Mouse (Mus musculus) cerebellum, postnatal 10 days (tissue): Measurements from ENCODE around the gene Prpf8.
"Not testable (repeated sequence)": the region's sequence is repeated elsewhere in the genome, so short reads cannot be mapped to it uniquely, and the experiment has no call there.

ENCODE experiments used
- DNase-seq, 2 experiments: peaks; one replicate each; pipeline ENCODE4 v3.0.0; 2021; ENCODE audit warnings: mixed read lengths in 2 of 2

Gene Prpf8

DNA sequence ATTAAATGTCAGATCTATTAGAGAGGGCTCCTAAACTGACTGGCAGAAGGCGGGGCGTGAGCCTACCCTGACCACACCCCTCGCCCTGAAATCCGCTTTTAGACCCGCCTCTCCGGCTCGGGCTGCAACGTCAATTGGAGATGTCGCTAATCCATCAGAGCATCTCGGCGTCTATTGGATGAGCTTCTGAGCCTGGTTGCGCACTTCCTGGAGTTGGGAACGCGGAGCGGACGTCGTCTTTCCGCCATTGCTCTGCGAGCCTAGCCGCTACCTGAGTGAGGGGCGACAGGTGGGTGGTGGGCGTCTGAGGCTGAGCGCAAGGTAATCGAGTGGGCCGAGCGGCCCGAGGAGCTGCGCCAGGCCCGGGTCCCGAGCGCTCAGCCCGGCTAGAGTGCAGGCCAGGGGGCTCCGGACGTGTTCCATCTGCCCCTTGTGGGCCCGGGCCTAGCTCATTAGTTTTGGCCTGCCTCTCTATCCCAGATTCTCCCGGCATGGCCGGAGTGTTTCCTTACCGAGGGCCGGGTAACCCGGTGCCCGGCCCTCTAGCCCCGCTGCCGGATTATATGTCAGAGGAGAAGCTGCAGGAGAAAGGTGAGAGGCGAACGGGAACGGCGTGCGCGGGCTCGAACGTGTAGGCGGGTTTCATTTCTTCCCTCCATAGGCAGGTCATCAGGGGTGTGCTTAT lies at the start of gene Prpf8:
Gene Prpf8 (plus strand): TSS at position 216 of the 685 bp plus-strand sequence.
- DNase-seq = peak; percentile 97 to 98

DNA sequence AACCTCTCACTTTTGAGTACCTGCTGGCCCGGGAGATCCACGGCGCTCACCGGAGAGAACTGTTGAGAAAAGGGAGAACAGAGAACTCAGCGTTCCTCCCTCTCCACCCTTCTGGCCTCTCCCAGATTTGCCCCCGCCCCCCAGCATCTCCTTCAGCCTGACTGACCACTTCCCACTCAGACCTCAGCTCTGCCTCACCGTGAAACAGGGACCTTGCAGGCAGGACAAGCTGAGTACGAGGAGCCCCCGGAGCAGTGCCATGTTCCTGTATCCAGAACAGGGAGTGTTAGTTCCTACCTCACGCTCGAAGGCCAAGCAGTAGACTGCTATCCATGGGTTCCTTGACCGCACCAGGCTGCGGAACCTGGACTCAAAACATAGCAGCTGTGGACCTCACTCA lies 48.4 kb upstream of the Prpf8 start:
- DNase-seq = no peak

DNA sequence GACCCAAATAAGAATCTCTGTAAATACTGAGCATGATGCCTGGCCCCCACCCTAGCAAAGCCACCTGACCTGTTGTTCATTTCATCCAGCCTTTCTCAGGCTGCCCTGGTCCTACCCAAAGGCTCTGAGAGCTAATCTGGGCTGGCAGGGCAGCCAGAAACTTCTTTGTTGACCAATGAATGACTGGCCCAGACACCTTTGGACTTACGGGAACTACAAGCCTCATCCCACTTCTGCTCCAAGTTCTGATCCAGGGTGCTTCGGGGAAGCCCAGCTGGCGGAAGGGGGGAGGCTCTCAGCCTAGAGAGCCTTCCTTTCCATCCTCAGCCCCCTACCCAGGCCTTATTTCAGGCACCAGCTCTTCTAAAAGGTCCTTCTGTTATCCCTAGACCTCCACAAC lies 47.8 kb upstream of the Prpf8 start:
- DNase-seq = no peak

DNA sequence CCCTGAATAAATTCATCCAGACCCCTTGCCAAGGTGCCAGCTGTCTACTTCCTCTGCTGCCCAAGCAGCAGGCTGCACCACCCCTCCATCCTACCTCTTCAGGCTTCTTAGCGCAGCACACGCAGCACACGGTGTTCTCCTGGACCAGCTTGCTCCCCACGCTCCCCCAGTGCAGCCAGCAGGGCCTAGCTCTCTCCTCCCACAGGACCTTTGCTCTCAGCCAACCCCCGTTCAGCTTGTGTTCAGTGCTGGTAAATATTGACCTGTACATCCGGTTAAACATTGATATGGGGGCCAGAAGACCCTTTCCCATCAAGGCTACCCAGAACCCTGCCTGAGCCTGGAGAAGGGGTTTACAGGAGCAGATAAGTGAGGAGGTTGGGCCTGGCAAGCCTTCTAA lies 47.3 kb upstream of the Prpf8 start, which contains the start of gene Serpinf2:
Gene Serpinf2 (minus strand): TSS at position 229 of the 400 bp plus-strand sequence.
- DNase-seq = peak in 1 of 2 experiments; percentile 54

DNA sequence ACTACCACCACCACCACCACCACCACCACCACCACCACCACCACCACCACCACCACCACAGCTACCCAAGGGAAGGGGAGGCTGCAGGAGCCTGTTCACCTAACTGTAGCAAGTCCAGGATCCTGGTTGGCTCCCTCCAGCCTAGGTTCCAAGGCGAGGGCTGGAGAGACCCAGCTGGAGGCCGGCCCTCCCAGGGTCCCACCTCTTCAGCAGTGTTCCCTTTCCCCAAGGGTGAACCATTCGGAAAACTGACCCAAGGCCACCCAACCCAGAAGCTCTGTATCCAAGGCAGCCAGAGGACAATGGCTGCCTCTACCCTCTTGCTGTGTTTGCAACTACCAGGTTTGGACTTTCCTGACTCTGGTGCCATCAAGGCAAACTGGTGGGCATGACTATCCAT lies 46.7 kb upstream of the Prpf8 start:
- DNase-seq = no peak

DNA sequence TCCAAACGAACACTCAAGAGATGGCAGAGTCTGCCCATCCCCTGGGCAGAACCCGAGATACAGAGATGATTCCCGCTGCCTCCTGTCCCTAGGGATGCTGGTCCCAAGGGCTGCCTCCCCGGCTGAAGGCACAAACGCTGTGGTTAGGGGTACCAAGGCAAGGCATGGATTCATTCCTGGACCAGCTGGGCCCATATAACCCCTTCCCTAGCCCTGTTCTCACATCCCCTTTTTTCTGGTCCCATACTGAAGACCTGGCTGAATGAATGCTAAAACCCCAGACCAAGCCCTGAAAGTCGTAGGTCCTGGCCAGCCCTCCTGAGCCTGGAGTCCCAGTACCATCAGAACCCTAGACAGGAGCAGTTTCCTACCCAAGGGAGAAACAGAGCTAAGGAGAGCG lies 45.6 kb upstream of the Prpf8 start:
- DNase-seq = no peak

DNA sequence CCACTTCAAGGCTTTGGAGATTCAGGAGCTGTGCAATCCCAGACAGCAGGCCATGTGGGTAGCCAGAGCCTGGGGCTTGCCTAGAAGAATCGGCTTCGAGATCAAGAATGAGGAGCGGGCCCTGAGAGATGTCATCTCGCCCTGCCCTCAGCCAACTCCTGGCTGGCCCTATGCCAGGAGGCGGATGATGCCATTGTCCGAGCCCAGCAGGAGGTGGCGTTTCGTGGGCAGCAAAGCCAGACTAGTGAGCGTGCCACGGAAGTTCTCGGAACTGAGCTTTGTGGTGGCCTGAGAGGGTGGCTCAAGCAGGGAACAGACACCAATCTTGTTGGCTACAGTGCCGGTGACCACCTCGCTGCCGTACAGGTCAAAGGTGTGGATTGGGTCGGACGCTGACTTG lies 45.0 kb upstream of the Prpf8 start:
- DNase-seq = peak; percentile 58 to 61

DNA sequence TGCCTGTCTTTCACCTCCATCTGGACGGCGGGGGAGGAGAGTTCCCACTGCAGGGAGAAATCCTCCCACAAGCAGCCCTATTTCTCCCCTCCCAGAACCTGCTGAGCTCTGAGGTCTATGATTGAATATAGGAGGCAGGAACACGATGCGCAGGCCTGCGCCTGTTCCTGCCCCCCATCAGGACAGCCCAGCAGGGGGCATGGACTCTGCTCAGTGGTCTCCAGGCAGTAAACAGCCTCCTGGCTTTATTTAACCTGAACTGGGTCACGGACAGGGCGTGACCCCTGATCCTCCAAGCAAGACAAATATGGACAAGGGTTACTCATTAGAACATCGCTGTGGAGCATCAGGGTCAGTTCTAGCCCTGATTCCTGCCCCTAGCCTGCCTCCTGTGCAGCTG lies 42.9 kb upstream of the Prpf8 start:
- DNase-seq = no peak

DNA sequence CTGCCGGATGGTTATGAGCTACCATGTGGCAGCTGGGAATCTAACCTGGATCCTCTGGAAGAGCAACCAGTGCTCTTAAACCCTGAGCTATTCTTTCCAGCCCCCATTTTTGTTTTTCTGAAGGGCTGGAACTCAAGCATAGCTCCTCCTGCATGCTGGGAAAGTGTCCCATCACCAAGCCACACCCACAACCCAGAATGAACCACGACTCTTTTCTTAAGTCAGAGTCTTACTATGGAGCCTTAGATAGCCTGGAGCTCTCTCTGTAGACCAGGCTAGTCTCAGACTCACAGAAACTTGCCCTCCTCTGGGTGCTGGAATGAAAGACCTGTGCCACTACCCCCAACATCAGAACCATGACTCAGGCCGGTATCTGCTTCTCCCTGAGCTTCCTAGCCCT lies 38.0 kb upstream of the Prpf8 start:
- DNase-seq = no peak

DNA sequence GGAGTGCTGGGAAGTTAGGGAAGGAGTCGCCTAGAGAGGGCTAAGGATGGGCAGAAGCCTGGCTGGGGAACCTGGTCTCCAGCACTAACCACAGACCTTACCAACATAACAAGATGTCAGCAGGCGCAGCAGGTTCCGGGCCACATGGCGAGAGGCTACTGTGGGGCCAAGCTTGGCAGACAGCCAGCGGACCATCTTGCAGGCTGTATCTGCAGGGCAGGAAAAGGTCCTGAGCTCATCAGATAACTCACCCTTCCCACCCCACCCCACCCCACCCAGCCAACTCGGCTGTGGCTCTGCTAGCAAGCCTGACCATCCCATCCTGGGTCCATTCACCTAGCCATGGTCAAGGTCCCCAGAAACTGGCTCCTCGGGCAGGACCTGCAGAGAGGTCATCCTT lies 36.9 kb upstream of the Prpf8 start:
- peak; percentile 55 to 69 for DNase-seq

DNA sequence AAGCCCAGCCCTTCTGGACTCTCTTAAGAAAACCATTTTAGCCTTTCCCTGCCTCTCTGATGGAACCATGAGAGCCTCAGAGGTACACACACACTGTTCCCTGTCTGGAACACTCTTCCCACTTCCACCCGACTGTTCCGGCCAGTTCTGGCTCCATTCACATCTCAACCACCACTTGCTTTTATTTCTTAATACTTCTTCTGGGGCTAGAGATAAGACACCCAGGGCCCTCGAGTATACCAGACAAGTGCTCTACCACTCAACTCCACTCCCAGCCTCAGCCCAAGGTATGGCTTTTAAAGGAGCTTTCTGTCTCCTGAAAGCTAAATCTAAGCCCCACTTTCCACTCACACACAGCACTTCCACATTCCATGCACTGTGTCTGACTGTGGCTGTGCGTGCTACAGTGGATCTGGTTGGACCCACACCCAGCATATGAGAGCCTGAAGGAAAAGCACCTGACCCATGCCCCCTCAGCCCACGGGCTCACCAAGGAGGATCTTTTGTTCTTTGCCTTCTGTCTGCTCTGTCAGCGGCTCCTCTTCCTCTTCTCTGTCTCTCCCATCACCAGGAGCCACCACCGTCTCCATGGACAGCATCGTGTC lies 36.2 kb upstream of the Prpf8 start:
- no peak for DNase-seq

DNA sequence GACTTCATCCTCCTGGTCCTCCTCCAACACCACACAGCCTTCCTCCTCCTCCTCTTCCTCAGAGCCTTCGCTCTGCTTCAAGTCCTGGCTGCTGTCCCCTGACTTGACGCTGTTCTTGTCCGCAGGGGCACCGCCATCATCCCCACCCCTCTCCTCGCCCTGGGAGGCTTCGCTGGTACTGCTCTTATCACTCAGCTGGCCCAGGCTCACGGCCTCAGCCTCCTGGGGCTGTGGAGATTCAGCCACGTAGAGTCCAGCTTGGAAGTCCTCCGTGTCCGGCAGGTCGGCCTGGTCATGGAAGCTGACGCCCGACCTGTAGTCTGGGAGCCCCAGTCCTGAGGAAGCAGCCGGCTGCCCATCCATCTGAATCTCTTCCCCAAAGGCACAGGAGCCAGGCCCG lies 35.7 kb upstream of the Prpf8 start:
- no peak for DNase-seq

DNA sequence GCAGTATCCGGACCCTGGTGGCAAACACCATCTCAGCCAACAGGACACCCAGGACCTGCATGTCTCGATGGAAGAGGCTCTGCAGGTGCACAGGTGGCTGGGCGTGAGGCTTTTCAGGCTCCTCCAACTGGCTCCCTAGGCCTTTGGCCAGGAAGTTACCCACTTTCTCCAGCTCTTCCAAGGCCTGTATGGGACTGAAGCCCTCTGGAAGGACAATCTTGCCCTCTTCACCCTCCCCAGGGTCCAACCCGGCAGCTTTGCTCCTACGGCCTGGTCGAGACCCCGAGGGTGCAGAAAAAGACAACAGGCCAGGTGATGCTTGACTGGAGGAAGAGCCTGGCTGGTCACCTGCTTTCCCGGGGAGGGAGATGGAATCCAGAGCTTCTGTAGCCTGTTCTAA lies 34.5 kb upstream of the Prpf8 start:
- DNase-seq = no peak

DNA sequence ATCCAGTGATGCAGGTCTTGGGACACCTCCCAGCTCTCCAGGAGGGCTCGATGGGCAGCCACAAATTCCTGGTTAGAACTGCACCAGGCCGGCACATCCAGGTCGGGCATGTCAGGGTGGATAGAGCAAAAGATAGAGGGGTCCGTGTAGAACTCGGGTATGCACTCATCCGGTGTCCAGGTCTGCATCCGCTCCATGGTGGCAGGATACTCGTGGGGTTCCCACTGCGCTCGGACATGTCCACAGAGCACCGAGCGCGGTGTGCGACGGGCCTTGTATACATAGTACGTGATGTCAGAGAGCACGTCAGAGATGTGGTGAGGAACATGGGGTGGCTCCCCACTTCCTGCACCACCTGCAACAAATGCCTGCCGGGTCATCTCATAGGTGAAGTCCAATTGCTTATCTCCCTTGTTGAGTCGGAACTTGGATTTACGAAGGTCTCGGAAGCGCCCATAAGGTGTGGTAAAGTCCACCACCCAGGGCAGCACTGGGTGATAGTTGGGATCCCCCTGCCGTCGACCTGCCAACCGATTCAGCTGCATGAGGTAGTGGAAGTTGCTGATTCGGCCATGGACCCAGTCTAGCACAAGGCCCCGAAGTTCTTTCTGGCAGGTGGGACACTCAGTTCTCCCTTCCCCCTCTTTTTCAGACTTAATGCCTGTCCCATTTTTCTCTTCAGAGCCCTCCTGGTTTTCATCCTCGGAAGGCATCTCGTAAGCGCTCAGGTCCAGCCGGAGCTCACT lies 33.6 kb upstream of the Prpf8 start:
- no peak for DNase-seq

DNA sequence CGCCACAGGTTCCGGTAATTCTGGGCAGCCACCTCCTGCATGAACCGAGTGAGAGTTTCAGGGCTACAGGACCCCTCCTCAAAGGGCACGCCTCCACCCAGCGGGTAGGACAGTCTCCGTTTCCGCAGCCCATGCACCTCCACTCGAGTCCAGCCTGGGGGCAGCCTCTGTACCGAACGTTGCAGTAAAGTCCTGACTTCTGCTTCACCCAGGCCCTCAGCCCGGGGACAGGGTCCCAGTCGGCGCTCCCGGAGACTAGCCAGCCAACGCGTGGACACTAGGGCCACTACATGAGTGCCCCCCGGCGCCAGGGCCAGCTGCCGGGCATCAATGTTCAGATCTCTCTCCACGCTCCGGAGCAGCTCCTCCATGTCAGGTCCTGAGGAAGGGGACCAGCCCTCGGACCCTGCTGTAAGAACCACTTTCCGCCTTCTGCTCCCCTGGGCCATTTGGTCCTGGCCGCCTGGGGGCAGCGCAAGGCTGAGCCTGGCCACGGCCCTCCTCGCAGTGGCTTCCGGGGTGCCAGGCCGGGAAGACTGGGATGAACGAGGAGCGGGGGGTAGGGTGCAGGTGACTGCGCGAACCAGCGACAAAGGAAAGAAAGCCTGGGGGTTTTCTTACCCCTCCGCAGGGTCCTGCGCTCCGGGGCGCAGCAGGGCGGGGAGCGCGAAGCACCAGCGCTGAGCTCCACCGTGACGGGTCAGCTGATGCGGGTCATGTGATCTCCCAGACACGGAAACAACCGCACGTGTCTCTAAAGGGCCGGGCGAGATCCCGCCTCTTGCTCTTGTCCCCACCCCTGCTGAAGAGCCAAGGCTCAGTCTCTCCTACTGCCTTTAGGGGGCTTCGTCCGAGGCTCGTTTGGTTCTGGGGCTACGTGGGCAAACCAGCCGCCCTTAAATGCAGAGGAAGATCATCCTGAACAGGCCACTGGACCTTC lies 32.4 kb upstream of the Prpf8 start, which contains the start of gene Wdr81:
Gene Wdr81 (minus strand): TSS at position 727 of the 940 bp plus-strand sequence.
- DNase-seq = peak; percentile 89 to 90

DNA sequence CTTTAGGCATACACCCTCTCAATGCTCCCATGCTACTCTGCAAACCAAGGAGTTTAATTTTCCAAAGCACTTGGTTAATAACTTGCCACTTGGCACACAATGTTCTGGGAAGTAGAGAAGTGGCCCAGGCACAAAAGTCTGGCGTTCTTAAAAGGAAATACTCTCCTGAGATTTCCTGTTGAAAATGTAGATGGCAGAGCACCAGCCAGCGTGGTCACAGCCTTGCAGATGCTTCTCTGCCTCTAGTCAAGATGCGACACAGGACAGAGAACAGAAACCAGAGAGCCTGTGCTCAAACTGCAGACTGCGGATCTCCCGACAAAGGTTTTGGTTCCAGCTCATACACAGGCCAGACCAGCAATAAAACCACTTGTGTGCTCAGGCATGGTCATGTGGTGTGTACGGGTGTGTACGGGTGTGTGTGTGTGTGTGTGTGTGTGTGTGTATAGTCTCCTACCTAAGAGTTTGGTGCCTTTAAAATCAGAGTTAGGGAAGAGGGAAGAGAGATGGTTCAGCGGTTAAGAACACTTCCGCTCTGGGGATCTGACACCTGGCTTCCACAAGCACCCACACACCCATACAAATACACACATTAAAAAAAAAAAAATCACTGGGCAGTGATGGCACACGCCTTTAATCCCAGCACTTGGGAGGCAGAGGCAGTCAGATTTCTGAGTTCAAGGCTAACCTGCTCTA lies 31.4 kb upstream of the Prpf8 start:
- no peak for DNase-seq

DNA sequence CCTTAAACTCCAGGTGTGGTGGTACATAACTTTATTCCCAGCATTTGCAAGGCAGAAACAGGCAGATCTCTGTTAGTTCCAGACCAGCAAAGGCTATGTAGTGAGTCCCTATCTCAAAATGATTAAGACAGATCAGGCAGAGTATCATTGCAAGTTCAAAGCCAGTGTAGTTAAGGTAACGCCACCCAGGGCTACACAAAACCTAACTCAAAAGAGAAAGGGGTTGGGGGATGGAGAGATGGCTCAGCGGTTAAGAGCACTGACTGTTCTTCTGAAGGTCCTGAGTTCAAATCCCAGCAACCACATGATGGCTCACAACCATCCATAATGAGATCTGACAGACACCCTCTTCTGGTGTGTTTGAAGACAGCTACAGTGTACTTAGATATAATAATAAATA lies 30.6 kb upstream of the Prpf8 start:
- DNase-seq = not testable (repeated sequence)

DNA sequence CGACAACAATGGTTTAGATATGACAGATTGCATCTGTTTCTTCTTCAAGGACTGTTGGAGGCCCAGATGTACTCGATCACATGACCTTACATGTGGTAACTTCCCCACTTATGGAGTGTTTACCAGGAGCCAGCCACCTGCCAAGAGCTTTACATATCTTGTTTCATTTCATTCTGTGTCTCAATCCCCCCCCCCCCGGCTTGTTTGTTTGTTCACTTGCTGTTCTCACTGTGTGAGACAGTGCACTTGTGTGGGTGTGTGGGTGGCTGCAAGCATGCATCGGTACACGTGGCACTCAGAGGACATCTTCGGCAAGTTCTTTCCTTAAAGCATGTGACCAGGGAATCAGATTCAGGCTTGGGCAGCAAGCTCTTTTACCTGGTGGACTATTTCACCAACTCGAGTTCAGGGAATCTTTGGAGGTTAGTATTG lies 30.2 kb upstream of the Prpf8 start:
- no peak for DNase-seq

DNA sequence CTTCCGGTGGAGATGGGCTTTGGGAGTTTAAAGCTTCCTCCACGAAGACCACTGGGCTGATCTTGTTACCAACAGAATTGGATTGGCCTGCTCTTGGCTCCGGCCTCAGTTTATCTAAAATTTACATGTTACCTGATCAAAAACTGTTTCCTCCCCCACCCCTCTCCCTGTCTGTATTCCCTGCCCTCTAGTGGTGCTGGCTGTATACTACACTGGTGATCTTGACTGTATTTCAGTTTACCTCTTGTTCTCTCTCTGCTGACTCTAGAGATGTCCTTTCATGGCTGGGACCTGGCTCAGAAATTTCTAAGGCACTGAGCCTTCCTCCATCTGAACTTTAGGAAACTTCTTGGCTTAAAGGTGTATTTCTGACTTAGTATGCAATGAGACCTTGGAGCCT lies 28.4 kb upstream of the Prpf8 start:
- peak; percentile 64 to 73 for DNase-seq

DNA sequence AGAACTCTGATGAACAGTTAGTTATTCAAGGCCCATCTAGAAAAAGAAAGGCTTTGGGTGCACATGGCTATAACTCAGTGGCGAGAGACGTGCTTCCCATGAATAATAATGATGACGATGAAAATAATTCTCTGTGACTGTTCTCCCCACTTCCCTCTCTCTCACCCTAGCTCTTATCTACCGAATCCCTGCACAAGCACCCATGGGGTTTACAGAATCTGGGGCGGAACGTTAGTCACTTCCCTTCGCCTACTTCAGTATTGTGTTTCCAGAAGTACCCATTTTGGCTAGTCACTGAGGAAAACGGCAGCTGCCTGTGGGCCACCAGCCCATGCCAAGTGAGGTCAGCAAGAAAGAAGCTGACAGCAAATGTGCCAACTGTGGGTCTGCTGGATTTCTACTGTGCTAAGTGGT lies 28.0 kb upstream of the Prpf8 start:
- no peak for DNase-seq

DNA sequence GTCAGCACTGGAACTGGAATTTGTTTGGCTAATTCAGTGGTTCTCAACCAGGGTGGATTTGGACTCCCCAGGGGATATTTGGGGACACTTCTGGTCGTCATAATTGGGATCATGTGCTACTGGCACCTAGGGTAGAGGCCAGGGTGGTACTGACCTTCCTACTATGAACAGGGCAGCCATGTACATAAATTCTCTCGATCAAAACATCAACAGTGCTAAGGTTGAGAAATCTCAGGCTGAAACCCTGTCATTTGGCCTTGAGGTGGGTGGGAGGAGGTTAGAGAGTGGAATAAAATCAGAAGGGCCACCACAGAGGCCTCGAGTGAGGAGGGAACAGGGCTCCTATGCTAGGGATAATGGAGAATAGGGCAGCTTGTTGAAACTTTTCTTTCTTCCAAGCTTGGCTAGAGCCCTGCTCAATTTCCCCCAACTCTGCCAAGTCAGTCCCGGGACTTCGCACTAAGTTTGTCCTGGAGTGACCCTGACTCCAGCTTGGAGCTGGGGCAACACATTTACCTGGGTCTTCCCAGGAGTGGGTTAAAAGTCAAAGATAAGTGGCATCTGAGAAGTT lies 27.4 kb upstream of the Prpf8 start:
- DNase-seq = no peak

DNA sequence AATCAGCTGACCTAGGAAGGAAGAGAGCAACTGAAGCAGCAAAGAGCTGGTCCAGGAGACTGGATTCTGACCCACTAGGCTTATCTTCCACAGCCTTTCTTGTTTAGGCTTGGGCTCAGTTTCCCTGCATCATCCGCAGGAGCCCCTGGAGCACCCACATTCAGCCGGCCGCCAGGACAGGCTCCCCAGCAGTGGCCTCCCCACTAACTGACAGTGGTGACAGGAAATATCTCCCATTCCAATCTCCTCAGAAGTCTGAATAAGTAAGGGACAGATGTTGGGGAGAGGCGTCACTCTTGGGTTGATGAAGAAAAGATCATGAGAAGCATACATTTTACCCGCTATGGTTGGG lies 26.9 kb upstream of the Prpf8 start:
- no peak for DNase-seq
